Mouse (Mus musculus) ES-Bruce4 (cell line): ENCODE data around the gene Ston2.

Experiments
- CTCF ChIP-seq: IDR thresholded peaks from one replicate; pipeline ENCODE4 v1.8.1; 2011; ENCODE audit warnings: low read depth, low read length
- EP300 ChIP-seq: IDR thresholded peaks from 2 replicates; pipeline ENCODE4 v1.6.1; 2011; ENCODE audit warnings: low read depth, low read length; ENCODE audit not compliant: insufficient read depth

DNA sequence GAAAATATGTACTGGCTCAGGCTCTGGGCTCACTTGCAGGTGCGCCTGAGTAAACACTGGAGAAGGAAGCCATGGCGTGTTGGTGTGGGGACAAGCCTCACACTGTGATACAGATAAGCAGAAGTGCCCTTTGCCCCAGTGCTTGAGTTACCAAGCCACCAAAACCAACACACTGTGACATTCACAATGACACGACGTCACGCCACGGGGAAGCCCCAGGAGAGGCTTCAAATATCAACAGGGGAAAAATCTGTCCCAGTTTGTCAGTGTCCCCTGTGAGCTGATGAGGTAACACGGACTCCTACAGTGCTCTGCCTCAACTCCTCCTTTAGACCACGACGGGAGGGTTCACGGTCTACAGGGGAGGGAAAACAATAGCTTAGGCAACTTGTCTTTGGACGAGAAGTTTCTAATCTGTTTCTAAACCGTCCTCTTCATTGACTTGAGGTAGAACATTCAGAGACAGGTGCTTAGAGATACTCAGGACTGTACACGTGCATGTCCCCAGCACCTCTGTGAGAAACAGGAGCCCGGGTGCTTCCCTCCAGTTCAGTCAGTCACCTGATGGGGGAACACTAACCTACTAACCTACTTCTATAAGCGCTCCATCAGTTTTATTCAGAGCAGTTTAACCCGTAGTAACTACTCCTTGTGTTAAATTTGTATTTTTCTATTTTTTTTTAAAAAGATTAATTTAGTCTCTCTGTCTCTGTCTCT is 119.5 kb downstream of the Ston2 start:
- no peak for TF ChIP-seq CTCF
- no peak for TF ChIP-seq EP300
